Mouse (Mus musculus): ENCODE data around the gene Matn1. TPM values are rescaled to one million over a fixed set of nuclear protein-coding genes. Genes with fewer than 3 reads are reported as not detected.

The Matn1 gene
- polyA plus RNA-seq (2014; fragmentation: Nextera tagmentation; extraction: Ambion mirVana), result not detected in 2 replicates

DNA sequence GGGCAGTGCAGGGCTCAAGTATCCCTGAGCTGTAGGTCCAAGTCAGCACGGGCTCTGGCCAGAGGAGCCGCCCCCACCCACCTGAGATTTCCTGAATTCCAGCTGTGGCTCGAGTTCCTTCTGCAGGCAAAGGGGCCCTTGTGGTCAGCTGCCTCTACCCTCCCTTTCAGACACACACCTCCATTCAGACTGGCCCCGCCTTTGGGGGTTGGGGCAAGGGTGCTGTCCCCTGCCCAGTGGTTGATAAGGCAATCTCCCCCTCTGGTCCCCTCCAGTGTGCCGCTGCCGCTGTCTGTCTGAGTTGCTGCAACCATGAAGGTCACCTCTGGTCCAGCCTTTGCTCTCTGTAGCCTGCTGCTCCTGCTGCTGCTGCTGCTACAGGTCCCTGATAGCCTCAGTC is at the start of gene Matn1:
Gene Matn1, plus strand, starts transcription at position 274 of the 400 bp plus-strand sequence.
- no peak within 1 kb of the TSS for H3K9ac ChIP-seq (ENCODE audit: low read length)
- H3K4me2 ChIP-seq (ENCODE audit: low read depth), result no peak within 1 kb of the TSS
- DNase-seq (ENCODE audit: low spot score), result no peak
- H3K27ac ChIP-seq (ENCODE audit: low read depth, low read length), result no peak within 1 kb of the TSS
- WGBS, result 55% methylated on average over 6 of the region's 6 CpGs
- no peaks in the 10 kb centered on the region for H3K4me1 ChIP-seq (ENCODE audit: control insufficient read depth, insufficient read depth, low read length)
- no peaks in the 10 kb centered on the region for H3K27me3 ChIP-seq (ENCODE audit: control insufficient read depth, insufficient read depth, low read length)
- H3K4me3 ChIP-seq (ENCODE audit: low read depth, low read length), result no peak within 1 kb of the TSS
- H3K36me3 ChIP-seq (ENCODE audit: control insufficient read depth, insufficient read depth, low read length), result no peaks in the 10 kb centered on the region
- H3K9me3 ChIP-seq (ENCODE audit: control insufficient read depth, low read length), result no peaks in the 10 kb centered on the region
- ATAC-seq (ENCODE audit: insufficient read depth, low FRiP score, low TSS enrichment), result no peak

DNA sequence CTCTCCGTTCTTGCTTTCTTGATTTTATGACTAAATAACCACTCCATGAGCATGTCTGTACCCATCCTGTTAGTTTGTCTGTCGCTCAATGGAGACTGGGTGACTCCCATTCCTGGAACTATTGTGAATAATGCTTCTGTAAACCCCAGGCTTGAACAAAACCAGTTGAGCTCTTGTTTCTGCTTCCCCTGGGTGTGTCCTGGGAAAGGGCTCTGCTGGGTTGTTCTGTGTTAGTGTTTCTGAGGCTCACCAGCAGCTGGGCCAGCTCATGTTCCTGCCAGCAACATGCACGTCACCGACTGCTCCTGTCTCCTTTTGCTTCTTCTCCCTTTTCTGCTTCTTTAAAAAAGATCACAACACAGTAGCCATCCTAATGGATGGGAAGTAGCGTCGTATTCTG is 48.5 kb upstream of the Matn1 start:
- Histone ChIP-seq H3K36me3 (ENCODE audit: control insufficient read depth, insufficient read depth, low read length) (no peaks in the 10 kb centered on the region), H3K4me2 (ENCODE audit: low read depth) (no peak overlapping the region), H3K27me3 (ENCODE audit: control insufficient read depth, insufficient read depth, low read length) (no peaks in the 10 kb centered on the region), H3K4me3 (ENCODE audit: low read depth, low read length) (no peak overlapping the region), H3K4me1 (ENCODE audit: control insufficient read depth, insufficient read depth, low read length) (no peaks in the 10 kb centered on the region), H3K27ac (ENCODE audit: low read depth, low read length) (no peak overlapping the region), H3K9me3 (ENCODE audit: control insufficient read depth, low read length) (no peaks in the 10 kb centered on the region), H3K9ac (ENCODE audit: low read length) (no peak overlapping the region)
- WGBS, result 91% methylated on average over 6 of the region's 6 CpGs
- ATAC-seq (ENCODE audit: insufficient read depth, low FRiP score, low TSS enrichment) (no peak), DNase-seq (ENCODE audit: low spot score) (no peak)

DNA sequence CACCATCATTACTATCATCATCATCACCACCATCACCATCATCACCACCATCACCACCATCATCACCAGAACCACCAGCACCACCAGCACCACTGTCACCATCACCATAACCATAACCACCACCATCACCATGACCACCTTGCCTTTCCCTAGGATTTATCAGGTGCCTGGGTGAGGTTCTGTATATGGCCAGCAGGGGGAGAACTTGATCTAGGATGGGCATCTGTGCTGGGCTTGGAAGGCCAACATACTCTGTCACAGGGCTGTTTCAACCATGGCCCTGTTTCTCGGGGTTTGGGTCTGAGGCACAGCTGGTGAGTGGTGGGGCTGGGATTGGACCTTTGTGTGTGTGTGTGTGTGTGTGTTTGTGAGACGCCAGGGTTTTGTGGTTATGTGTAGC is 47.8 kb upstream of the Matn1 start:
- no peak overlapping the region for H3K9ac ChIP-seq (ENCODE audit: low read length)
- no peak overlapping the region for H3K27ac ChIP-seq (ENCODE audit: low read depth, low read length)
- no peak for ATAC-seq (ENCODE audit: insufficient read depth, low FRiP score, low TSS enrichment)
- H3K4me3 ChIP-seq (ENCODE audit: low read depth, low read length), result no peak overlapping the region
- WGBS, result 55% methylated on average over 2 of the region's 2 CpGs
- H3K36me3 ChIP-seq (ENCODE audit: control insufficient read depth, insufficient read depth, low read length), result no peaks in the 10 kb centered on the region
- no peak overlapping the region for H3K4me2 ChIP-seq (ENCODE audit: low read depth)
- DNase-seq (ENCODE audit: low spot score), result no peak
- no peaks in the 10 kb centered on the region for H3K4me1 ChIP-seq (ENCODE audit: control insufficient read depth, insufficient read depth, low read length)
- no peaks in the 10 kb centered on the region for H3K9me3 ChIP-seq (ENCODE audit: control insufficient read depth, low read length)
- H3K27me3 ChIP-seq (ENCODE audit: control insufficient read depth, insufficient read depth, low read length), result no peaks in the 10 kb centered on the region

DNA sequence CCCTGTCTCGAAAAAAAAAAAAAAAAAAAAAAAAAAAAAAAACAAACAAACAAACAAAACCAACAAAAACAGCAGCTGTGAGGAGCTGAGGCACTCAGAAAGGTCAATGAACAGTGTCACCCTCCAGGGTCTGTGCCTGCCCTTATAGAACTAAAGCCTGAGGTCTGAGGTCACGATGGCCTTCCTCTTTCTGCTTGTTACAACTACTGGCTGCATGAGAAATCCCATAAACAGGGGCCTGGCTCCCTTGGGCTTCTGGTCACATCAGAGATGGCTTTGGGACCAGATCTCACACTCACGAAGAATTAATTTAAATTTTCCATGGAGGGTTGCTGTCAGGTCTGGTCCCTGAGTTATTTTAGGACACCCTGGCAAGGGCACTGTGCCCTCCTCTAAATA is 44.8 kb upstream of the Matn1 start:
- no peak overlapping the region for H3K9ac ChIP-seq (ENCODE audit: low read length)
- no peaks in the 10 kb centered on the region for H3K9me3 ChIP-seq (ENCODE audit: control insufficient read depth, low read length)
- ATAC-seq (ENCODE audit: insufficient read depth, low FRiP score, low TSS enrichment) (no peak), DNase-seq (ENCODE audit: low spot score) (no peak)
- 76% methylated on average over 2 of the region's 3 CpGs for WGBS
- peaks cover 1% of the 10 kb centered on the region; the same call in 1 of the 2 replicates for H3K4me1 ChIP-seq (ENCODE audit: control insufficient read depth, insufficient read depth, low read length)
- H3K4me2 ChIP-seq (ENCODE audit: low read depth), result no peak overlapping the region
- no peak overlapping the region for H3K4me3 ChIP-seq (ENCODE audit: low read depth, low read length)
- no peaks in the 10 kb centered on the region for H3K36me3 ChIP-seq (ENCODE audit: control insufficient read depth, insufficient read depth, low read length)
- H3K27me3 ChIP-seq (ENCODE audit: control insufficient read depth, insufficient read depth, low read length), result no peaks in the 10 kb centered on the region
- no peak overlapping the region for H3K27ac ChIP-seq (ENCODE audit: low read depth, low read length)

DNA sequence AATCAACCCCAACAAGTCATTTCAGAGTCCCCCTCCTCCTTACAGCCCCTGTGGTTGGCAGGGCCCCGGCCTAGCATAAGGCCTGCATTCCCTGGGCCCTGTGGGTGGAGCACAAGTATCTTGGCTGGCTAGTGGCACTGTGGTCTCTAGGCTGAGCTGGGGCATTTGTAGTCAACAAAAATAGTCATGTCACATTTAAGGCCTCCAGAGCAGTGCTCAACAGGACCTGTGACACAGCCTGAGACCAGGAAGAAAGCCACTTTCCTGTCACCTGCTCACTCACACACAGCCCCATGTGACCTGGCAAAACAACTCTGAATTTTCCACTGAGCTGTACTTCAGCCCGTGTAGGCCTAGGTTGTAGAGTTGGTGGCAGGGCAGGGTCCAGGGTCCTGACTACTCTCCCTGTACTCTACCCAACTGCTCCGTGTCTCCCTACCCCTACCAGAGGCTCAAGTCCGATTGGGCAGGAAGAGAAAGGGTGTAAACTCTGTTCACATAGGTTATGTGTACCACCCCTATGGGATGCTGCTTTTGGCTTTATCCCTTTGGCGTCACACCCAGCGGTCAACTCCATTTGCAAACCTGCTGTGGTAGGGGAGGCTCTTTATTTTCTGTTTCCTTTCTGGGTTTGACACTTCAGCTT is 44.3 kb upstream of the Matn1 start:
- H3K4me3 ChIP-seq (ENCODE audit: low read depth, low read length), result no peak overlapping the region
- no peak overlapping the region for H3K27ac ChIP-seq (ENCODE audit: low read depth, low read length)
- no peaks in the 10 kb centered on the region for H3K27me3 ChIP-seq (ENCODE audit: control insufficient read depth, insufficient read depth, low read length)
- peaks cover 6% of the 10 kb centered on the region; the same call in 1 of the 2 replicates for H3K4me1 ChIP-seq (ENCODE audit: control insufficient read depth, insufficient read depth, low read length)
- H3K4me2 ChIP-seq (ENCODE audit: low read depth), result no peak overlapping the region
- no peak overlapping the region for H3K9ac ChIP-seq (ENCODE audit: low read length)
- WGBS, result 86% methylated on average over 6 of the region's 6 CpGs
- no peaks in the 10 kb centered on the region for H3K36me3 ChIP-seq (ENCODE audit: control insufficient read depth, insufficient read depth, low read length)
- ATAC-seq (ENCODE audit: insufficient read depth, low FRiP score, low TSS enrichment), result no peak
- H3K9me3 ChIP-seq (ENCODE audit: control insufficient read depth, low read length), result no peaks in the 10 kb centered on the region
- no peak for DNase-seq (ENCODE audit: low spot score)

DNA sequence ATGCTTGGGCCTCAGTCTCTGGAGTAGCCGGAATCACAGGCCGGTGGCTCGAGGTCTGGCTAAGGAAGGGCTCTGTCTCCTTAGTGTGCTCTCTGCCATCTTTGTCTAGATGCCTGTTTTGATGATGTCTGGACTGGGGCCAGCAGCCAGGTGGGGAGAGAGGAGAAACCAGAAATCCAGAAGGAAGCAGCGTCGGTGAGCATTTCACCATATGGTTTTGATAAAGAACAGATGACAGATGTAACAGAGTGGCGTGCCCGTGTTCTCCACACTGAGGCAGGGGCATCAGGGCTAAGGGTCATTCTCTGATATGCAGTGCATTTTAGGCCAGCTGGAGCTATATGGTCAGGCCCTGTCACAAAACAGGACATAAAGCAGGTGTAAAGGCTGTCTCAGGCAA is 43.4 kb upstream of the Matn1 start:
- Histone ChIP-seq H3K36me3 (ENCODE audit: control insufficient read depth, insufficient read depth, low read length) (no peaks in the 10 kb centered on the region), H3K9me3 (ENCODE audit: control insufficient read depth, low read length) (no peaks in the 10 kb centered on the region), H3K27ac (ENCODE audit: low read depth, low read length) (no peak overlapping the region), H3K4me3 (ENCODE audit: low read depth, low read length) (no peak overlapping the region), H3K27me3 (ENCODE audit: control insufficient read depth, insufficient read depth, low read length) (no peaks in the 10 kb centered on the region), H3K9ac (ENCODE audit: low read length) (no peak overlapping the region), H3K4me1 (ENCODE audit: control insufficient read depth, insufficient read depth, low read length) (peaks cover 6% of the 10 kb centered on the region; the same call in 1 of the 2 replicates), H3K4me2 (ENCODE audit: low read depth) (no peak overlapping the region)
- 63% methylated on average over 7 of the region's 7 CpGs for WGBS
- no peak for ATAC-seq (ENCODE audit: insufficient read depth, low FRiP score, low TSS enrichment)
- no peak for DNase-seq (ENCODE audit: low spot score)

DNA sequence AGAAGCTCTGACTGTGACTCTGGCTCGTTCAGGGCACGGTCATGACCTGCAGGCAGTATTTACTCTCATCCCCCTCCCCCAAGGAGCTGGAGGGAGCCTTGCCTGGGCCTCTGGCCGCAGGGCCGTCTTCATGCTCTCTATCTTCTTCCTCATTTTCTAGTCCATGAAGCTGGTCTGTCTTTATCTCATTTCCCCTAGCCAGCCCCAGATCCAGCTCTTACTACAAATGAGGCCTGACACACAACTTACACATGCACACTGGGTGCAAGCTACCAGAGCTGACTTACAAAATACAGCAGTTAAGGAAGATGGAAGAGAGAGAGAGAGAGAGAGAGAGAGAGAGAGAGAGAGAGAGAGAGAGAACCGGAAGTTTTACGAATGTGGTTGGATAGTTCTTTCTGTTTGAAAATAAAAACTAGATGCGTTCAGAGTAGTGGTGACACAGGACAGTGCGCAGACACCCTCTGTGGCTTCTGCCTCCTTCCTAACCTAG is 41.9 kb upstream of the Matn1 start:
- Histone ChIP-seq H3K4me2 (ENCODE audit: low read depth) (no peak overlapping the region), H3K4me1 (ENCODE audit: control insufficient read depth, insufficient read depth, low read length) (peaks cover 8% of the 10 kb centered on the region; the same call in 1 of the 2 replicates), H3K9ac (ENCODE audit: low read length) (no peak overlapping the region), H3K27ac (ENCODE audit: low read depth, low read length) (no peak overlapping the region), H3K4me3 (ENCODE audit: low read depth, low read length) (no peak overlapping the region), H3K27me3 (ENCODE audit: control insufficient read depth, insufficient read depth, low read length) (no peaks in the 10 kb centered on the region), H3K36me3 (ENCODE audit: control insufficient read depth, insufficient read depth, low read length) (no peaks in the 10 kb centered on the region), H3K9me3 (ENCODE audit: control insufficient read depth, low read length) (no peaks in the 10 kb centered on the region)
- no peak for DNase-seq (ENCODE audit: low spot score)
- no peak for ATAC-seq (ENCODE audit: insufficient read depth, low FRiP score, low TSS enrichment)
- WGBS, result 51% methylated on average over 8 of the region's 8 CpGs

DNA sequence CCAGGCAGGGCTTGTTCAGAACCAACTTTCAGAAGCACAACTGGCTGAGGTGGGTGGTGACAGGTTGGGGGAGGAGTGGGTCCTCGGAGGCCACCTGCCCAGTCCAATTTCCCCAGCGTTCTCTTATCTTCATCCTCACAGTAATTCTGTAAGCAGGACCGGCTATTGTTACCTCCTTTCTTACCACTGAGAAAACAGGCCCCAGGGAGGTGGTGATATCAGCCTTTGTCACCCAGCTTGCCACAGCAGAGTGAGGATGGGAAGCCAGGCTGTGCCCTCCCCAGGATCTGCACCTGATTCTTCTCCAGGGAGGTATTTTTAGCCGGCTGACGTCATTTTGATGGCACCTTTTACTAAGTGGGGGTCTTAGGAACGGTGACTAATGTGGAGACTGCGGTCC is 39.2 kb upstream of the Matn1 start:
- Histone ChIP-seq H3K36me3 (ENCODE audit: control insufficient read depth, insufficient read depth, low read length) (no peaks in the 10 kb centered on the region), H3K4me3 (ENCODE audit: low read depth, low read length) (no peak overlapping the region), H3K27ac (ENCODE audit: low read depth, low read length) (no peak overlapping the region), H3K27me3 (ENCODE audit: control insufficient read depth, insufficient read depth, low read length) (no peaks in the 10 kb centered on the region), H3K4me2 (ENCODE audit: low read depth) (no peak overlapping the region), H3K9me3 (ENCODE audit: control insufficient read depth, low read length) (no peaks in the 10 kb centered on the region), H3K4me1 (ENCODE audit: control insufficient read depth, insufficient read depth, low read length) (peaks cover 8% of the 10 kb centered on the region; the same call in 1 of the 2 replicates), H3K9ac (ENCODE audit: low read length) (no peak overlapping the region)
- 85% methylated on average over 7 of the region's 7 CpGs for WGBS
- no peak for ATAC-seq (ENCODE audit: insufficient read depth, low FRiP score, low TSS enrichment)
- DNase-seq (ENCODE audit: low spot score), result no peak

DNA sequence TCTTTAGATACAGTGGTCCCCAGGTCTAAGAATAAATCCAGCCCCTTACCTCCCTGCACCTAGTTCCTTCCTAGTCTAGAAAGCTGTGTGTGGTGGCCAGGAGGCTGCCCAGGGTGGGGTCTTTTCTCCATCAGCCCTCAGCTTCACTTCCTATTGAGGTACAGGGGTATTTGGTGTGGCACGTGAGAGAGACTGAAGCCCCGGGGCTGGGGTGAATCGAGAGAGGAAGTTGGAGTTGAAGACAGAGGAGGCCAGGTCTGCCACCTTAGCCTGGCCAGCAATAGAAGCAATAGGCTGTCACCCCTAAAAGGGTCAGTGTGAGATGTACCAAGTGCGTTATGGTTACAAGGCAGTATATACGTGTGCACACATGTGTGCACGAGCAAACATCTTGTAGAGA is 38.3 kb upstream of the Matn1 start:
- 77% methylated on average over 6 of the region's 6 CpGs for WGBS
- Histone ChIP-seq H3K9me3 (ENCODE audit: control insufficient read depth, low read length) (no peaks in the 10 kb centered on the region), H3K4me2 (ENCODE audit: low read depth) (no peak overlapping the region), H3K27ac (ENCODE audit: low read depth, low read length) (no peak overlapping the region), H3K9ac (ENCODE audit: low read length) (no peak overlapping the region), H3K36me3 (ENCODE audit: control insufficient read depth, insufficient read depth, low read length) (no peaks in the 10 kb centered on the region), H3K4me3 (ENCODE audit: low read depth, low read length) (no peak overlapping the region), H3K4me1 (ENCODE audit: control insufficient read depth, insufficient read depth, low read length) (peaks cover 8% of the 10 kb centered on the region; the same call in 1 of the 2 replicates), H3K27me3 (ENCODE audit: control insufficient read depth, insufficient read depth, low read length) (no peaks in the 10 kb centered on the region)
- DNase-seq (ENCODE audit: low spot score) (no peak), ATAC-seq (ENCODE audit: insufficient read depth, low FRiP score, low TSS enrichment) (no peak)
